Mouse (Mus musculus) megakaryocyte progenitor cell, adult 5-6 weeks (primary cell): ENCODE results near the gene Alox5. TPM values are rescaled to one million over a fixed set of nuclear protein-coding genes. Genes with fewer than 3 reads are reported as not detected.

Experiments
- ATAC-seq: replicated peaks from 2 replicates; pipeline ENCODE4 v1.8.0; 2016; ENCODE audit warnings: mild to moderate bottlenecking, moderate TSS enrichment, inconsistent platforms; ENCODE audit not compliant: poor library complexity
- total RNA-seq, 2 experiments: library from RNA; stranded (forward) in 1 of 2; stranded (reverse) in 1 of 2; fragments of 157-497, 149-512 nt in 1 of 2; fragments of 200-1000 nt in 1 of 2; gene quantifications; 2 replicates each; pipeline versions ENCODE4 v1.2.3 to v1.2.4; 2015 to 2017

Gene Alox5
- total RNA-seq, 2 experiments from 2014 or later, result 5.9 to 9.5 TPM

GRCm38 (mm10) chr6:116418487-116418886, 42.5 kb downstream of the Alox5 start:
- no peak for ATAC-seq

GRCm38 (mm10) chr6:116417518-116418315, 43.3 kb downstream of the Alox5 start:
- peak; percentile 80 for ATAC-seq

GRCm38 (mm10) chr6:116416000-116416552, 44.9 kb downstream of the Alox5 start:
- peak; percentile 47 for ATAC-seq

GRCm38 (mm10) chr6:116415126-116415676, 45.8 kb downstream of the Alox5 start:
- ATAC-seq, result no peak

- ATAC-seq, result no peak
These were observed 48.2 kb downstream of the Alox5 start for GRCm38 (mm10) chr6:116412546-116413325.

- ATAC-seq, result no peak
These were observed 49.3 kb downstream of the Alox5 start for GRCm38 (mm10) chr6:116411716-116412115.

GRCm38 (mm10) chr6:116410436-116410835, 50.5 kb downstream of the Alox5 start:
- no peak for ATAC-seq

- no peak for ATAC-seq
These were observed 52.9 kb downstream of the Alox5 start for GRCm38 (mm10) chr6:116407956-116408657.

- no peak for ATAC-seq
These were observed 53.8 kb downstream of the Alox5 start for GRCm38 (mm10) chr6:116407216-116407615.

GRCm38 (mm10) chr6:116406680-116407079, 54.3 kb downstream of the Alox5 start:
- ATAC-seq, result no peak

- ATAC-seq, result no peak
These were observed 54.8 kb downstream of the Alox5 start for GRCm38 (mm10) chr6:116406152-116406551.

GRCm38 (mm10) chr6:116405715-116406114, 55.3 kb downstream of the Alox5 start:
- ATAC-seq, result no peak

- no peak for ATAC-seq
These were observed 55.7 kb downstream of the Alox5 start for GRCm38 (mm10) chr6:116405243-116405642.

GRCm38 (mm10) chr6:116402426-116402825, 58.6 kb downstream of the Alox5 start:
- no peak for ATAC-seq

- no peak for ATAC-seq
These were observed 59.1 kb downstream of the Alox5 start for GRCm38 (mm10) chr6:116401746-116402423.

- ATAC-seq, result no peak
These were observed 62.8 kb downstream of the Alox5 start for GRCm38 (mm10) chr6:116398136-116398535.

GRCm38 (mm10) chr6:116397621-116398020, 63.4 kb downstream of the Alox5 start:
- no peak for ATAC-seq

GRCm38 (mm10) chr6:116394916-116395648, 65.9 kb downstream of the Alox5 start:
- no peak for ATAC-seq

- no peak for ATAC-seq
These were observed 71.5 kb downstream of the Alox5 start for GRCm38 (mm10) chr6:116389481-116389880.

- ATAC-seq, result no peak
These were observed 72.9 kb downstream of the Alox5 start for GRCm38 (mm10) chr6:116388068-116388467.
